Mouse (Mus musculus) Patski (cell line): ENCODE data around the gene Ezh1. TPM values are rescaled to one million over a fixed set of nuclear protein-coding genes. Genes with fewer than 3 reads are reported as not detected.
A peak's percentile ranks its signal among the peaks of the same experiment; 100 is the strongest.

Experiments used
- ATAC-seq: fragments of 100-300 bp; one replicate; pipeline ENCODE4 v1.8.0; 2021
- CTCF ChIA-PET: fragments of 350-600 bp; sonication (Branson Sonifier 250); formaldehyde crosslinking; loops from one replicate; lab custom pipeline; 2022; ENCODE audit warnings: inconsistent platforms; lab: Charles Lee
- POLR2A ChIA-PET: fragments of 350-600 bp; sonication (Branson Sonifier 250); formaldehyde crosslinking; loops from one replicate; lab custom pipeline; 2022; ENCODE audit warnings: antibody characterized with exemption, inconsistent platforms; lab: Charles Lee
- DNase-seq: peaks from one replicate; pipeline ENCODE4 v3.0.0-alpha.2; 2011; ENCODE audit warnings: low read depth, low spot score
- H3K27me3 ChIP-seq: fragments of 371-371 bp; one replicate; pipeline ENCODE4 v1.5.1; 2021
- CTCF ChIP-seq: fragments of 100-300 bp; IDR thresholded peaks from one replicate; pipeline ENCODE4 v1.5.1; 2021
- in situ Hi-C: fragments of 300-500 bp; cut with MboI; formaldehyde crosslinking; loops from 3 replicates; pipeline ENCODE4 v1.11.1; 2018; ENCODE audit warnings: low pct_unique_long_range_greater_than_20kb, mixed read lengths
- polyA plus RNA-seq: library from polyadenylated mRNA; unstranded; gene quantifications from one replicate; pipeline ENCODE4 v1.2.3, GENCODE M21; 2021

Gene Ezh1
- polyA plus RNA-seq, 1 experiment from 2014 or later: 52.0 TPM

- no peak for TF ChIP-seq CTCF
- H3K27me3 ChIP-seq: no peaks in the 10 kb centered on the region
- in situ Hi-C loops: loop anchor here (10.0 kb wide), 1 partner anchor 201 kb away; the partner anchor contains the start of gene Cavin1
- DNase-seq (no peak), ATAC-seq (no peak)
- ChIA-PET CTCF (interaction anchor here (0.6 to 3.2 kb wide), 16 partner anchors 11 to 193 kb away, joined by 3 to 13 read pairs (median 4); partner anchors contain the start of genes Becn1, Naglu, Psmc3ip and Retreg3), POLR2A (interaction anchor here (0.6 to 2.8 kb wide), 3 partner anchors 11 to 82 kb away, joined by 3 to 10 read pairs (median 4); partner anchors contain the start of gene Psmc3ip)
These were observed 50.1 kb downstream of the Ezh1 start for GRCm38 (mm10) chr11:101176117-101176691.

GRCm38 (mm10) chr11:101175636-101176116, 50.6 kb downstream of the Ezh1 start:
- DNase-seq (no peak), ATAC-seq (no peak)
- POLR2A ChIA-PET: interaction anchor here (0.6 to 2.8 kb wide), 2 partner anchors 80 to 81 kb away, joined by 3 to 10 read pairs; partner anchors contain the start of gene Psmc3ip
- in situ Hi-C loops: loop anchor here (10.0 kb wide), 1 partner anchor 201 kb away; the partner anchor contains the start of gene Cavin1
- H3K27me3 ChIP-seq: no peaks in the 10 kb centered on the region
- CTCF ChIA-PET: interaction anchor here (0.9 to 3.2 kb wide), 11 partner anchors 12 to 116 kb away, joined by 3 to 13 read pairs (median 4); partner anchors contain the start of genes Naglu, Psmc3ip, Retreg3 and Tubg1
- no peak for TF ChIP-seq CTCF

GRCm38 (mm10) chr11:101174851-101175628, 51.2 kb downstream of the Ezh1 start, which contains the start of gene Ccr10:
Gene Ccr10, minus strand, starts transcription at chr11:101175443.
- TF ChIP-seq CTCF: no peak
- in situ Hi-C loops: loop anchor here (5.0 to 10.0 kb wide), 2 partner anchors 93 to 200 kb away; partner anchors contain the start of genes Cavin1 and Coasy
- no peaks in the 10 kb centered on the region for H3K27me3 ChIP-seq
- ChIA-PET POLR2A (no interaction called here), CTCF (interaction anchor here (1.0 to 3.2 kb wide), 5 partner anchors 35 to 81 kb away, joined by 3 to 12 read pairs (median 3); partner anchors contain the start of genes Psmc3ip, Retreg3 and Tubg1)
- ATAC-seq (no peak), DNase-seq (no peak)

GRCm38 (mm10) chr11:101174389-101174745, 51.9 kb downstream of the Ezh1 start:
- no peaks in the 10 kb centered on the region for H3K27me3 ChIP-seq
- in situ Hi-C loops: loop anchor here (5.0 to 10.0 kb wide), 2 partner anchors 92 to 200 kb away; partner anchors contain the start of genes Cavin1 and Coasy
- CTCF ChIA-PET: interaction anchor here (1.0 to 1.7 kb wide), 5 partner anchors 10 to 80 kb away, joined by 3 to 5 read pairs (median 3); partner anchors contain the start of genes Retreg3 and Tubg1
- ATAC-seq: no peak
- no peak for TF ChIP-seq CTCF
- DNase-seq: no peak
- POLR2A ChIA-PET: interaction anchor here (2.7 kb wide), 1 partner anchor 105 kb away, joined by 8 read pairs; the partner anchor contains the start of gene Naglu

GRCm38 (mm10) chr11:101173631-101174388, 52.5 kb downstream of the Ezh1 start:
- in situ Hi-C loops: loop anchor here (5.0 to 10.0 kb wide), 2 partner anchors 92 to 199 kb away; partner anchors contain the start of genes Cavin1 and Coasy
- ATAC-seq (no peak), DNase-seq (no peak)
- ChIA-PET POLR2A (interaction anchor here (1.0 to 2.7 kb wide), 3 partner anchors 35 to 104 kb away, joined by 3 to 8 read pairs (median 8); partner anchors contain the start of gene Naglu), CTCF (interaction anchor here (0.8 to 1.6 kb wide), 4 partner anchors 8 to 55 kb away, joined by 3 read pairs; no protein-coding TSS in a partner anchor)
- no peak for TF ChIP-seq CTCF
- H3K27me3 ChIP-seq: no peaks in the 10 kb centered on the region

- CTCF ChIA-PET: interaction anchor here (0.8 to 2.2 kb wide), 5 partner anchors 9 to 91 kb away, joined by 3 to 7 read pairs (median 3); partner anchors contain the start of gene Coasy
- TF ChIP-seq CTCF: no peak
- no peak for DNase-seq
These were observed 53.2 kb downstream of the Ezh1 start for GRCm38 (mm10) chr11:101173112-101173511.

GRCm38 (mm10) chr11:101172434-101172815, 53.8 kb downstream of the Ezh1 start:
- no peak for DNase-seq
- ChIA-PET POLR2A (interaction anchor here (1.2 to 2.7 kb wide), 3 partner anchors 54 to 103 kb away, joined by 5 to 8 read pairs (median 8); partner anchors contain the start of gene Naglu), CTCF (interaction anchor here (1.0 to 2.2 kb wide), 6 partner anchors 9 to 104 kb away, joined by 3 to 7 read pairs (median 4); partner anchors contain the start of gene Coasy)
- in situ Hi-C loops: loop anchor here (5.0 to 10.0 kb wide), 2 partner anchors 90 to 198 kb away; partner anchors contain the start of genes Cavin1 and Coasy
- TF ChIP-seq CTCF: no peak
- no peak for ATAC-seq
- no peaks in the 10 kb centered on the region for H3K27me3 ChIP-seq

More at GRCm38 (mm10) chr11:101173112-101173511, 53.2 kb downstream of the Ezh1 start:
- ATAC-seq: no peak
- H3K27me3 ChIP-seq: no peaks in the 10 kb centered on the region
- POLR2A ChIA-PET: interaction anchor here (1.0 to 2.7 kb wide), 4 partner anchors 34 to 103 kb away, joined by 3 to 8 read pairs (median 6); partner anchors contain the start of gene Naglu
- in situ Hi-C loops: loop anchor here (5.0 to 10.0 kb wide), 2 partner anchors 91 to 198 kb away; partner anchors contain the start of genes Cavin1 and Coasy

GRCm38 (mm10) chr11:101171721-101172433, 54.4 kb downstream of the Ezh1 start:
- POLR2A ChIA-PET: interaction anchor here (0.8 to 5.7 kb wide), 7 partner anchors 23 to 102 kb away, joined by 3 to 31 read pairs (median 5); partner anchors contain the start of gene Naglu
- in situ Hi-C loops: loop anchor here (5.0 to 10.0 kb wide), 2 partner anchors 90 to 197 kb away; partner anchors contain the start of genes Cavin1 and Coasy
- peak; percentile 41 for DNase-seq
- H3K27me3 ChIP-seq: no peaks in the 10 kb centered on the region
- CTCF ChIA-PET: interaction anchor here (1.2 to 2.2 kb wide), 10 partner anchors 10 to 104 kb away, joined by 3 to 7 read pairs (median 3); partner anchors contain the start of genes Coasy and Psmc3ip
- ATAC-seq: no peak
- no peak for TF ChIP-seq CTCF
